8 mouse cellular contexts compared by ENCODE assay signal in genomic region chr17:24721383-24721955, GRCm38 (mm10). TPM values are rescaled to one million over a fixed set of nuclear protein-coding genes. Genes with fewer than 3 reads are reported as not detected.
A peak's percentile ranks its signal among the peaks of the same experiment; 100 is the strongest.
DNase-seq lines count a peak whose midpoint lies in the region; ATAC-seq and TF ChIP-seq lines count a peak whose summit lies in the region.
"Not testable (repeated sequence)": the region's sequence is repeated elsewhere in the genome, so short reads cannot be mapped to it uniquely, and the experiment has no call there.
"Had no signal": no experiment of that assay in that cellular context is flagged by ENCODE, and none has a peak within 500 bp of the region (broad histone marks: within the 10 kb centered on the region; RNA-seq: fewer than 3 reads in every experiment).

No protein-coding gene starts in this region.

- not testable (repeated sequence) for ATAC-seq in forebrain, embryonic 12.5 days (ENCODE audit: low FRiP score); heart, embryonic 14.5 days (ENCODE audit: insufficient number of reproducible peaks, insufficient read depth, low FRiP score, low read depth); intestine, embryonic 15.5 days; limb, embryonic 13.5 days (ENCODE audit: low FRiP score, low read depth); lung, embryonic 16.5 days (ENCODE audit: low read depth)

- H3K4me1 ChIP-seq in bone marrow macrophage, adult 2 months (ENCODE audit: control insufficient read depth, insufficient read depth, low read length): not testable (repeated sequence)
- H3K4me1 ChIP-seq in forebrain, embryonic 12.5 days: peaks cover 46% of the 10 kb centered on the region
- H3K4me1 ChIP-seq in heart, embryonic 14.5 days (ENCODE audit: control insufficient read depth in 2 of 2, insufficient read depth in 2 of 2, low read length in 2 of 2): peaks cover 6 to 30% of the 10 kb centered on the region in 2 experiments
- peaks cover 23% of the 10 kb centered on the region for H3K4me1 ChIP-seq in intestine, embryonic 15.5 days (replicated peaks)
- peaks cover 34% of the 10 kb centered on the region for H3K4me1 ChIP-seq in limb, embryonic 13.5 days
- H3K4me1 ChIP-seq in lung, embryonic 16.5 days (replicated peaks; ENCODE audit: control insufficient read depth, insufficient read depth, low read length): peaks cover 31% of the 10 kb centered on the region

- H3K4me2 ChIP-seq in forebrain, embryonic 12.5 days: peak overlapping the region; percentile 84
- H3K4me2 ChIP-seq in heart, embryonic 14.5 days (ENCODE audit: low read length): peak overlapping the region; percentile 74
- H3K4me2 ChIP-seq in intestine, embryonic 15.5 days (replicated peaks): peak overlapping the region; percentile 71
- H3K4me2 ChIP-seq in limb, embryonic 13.5 days (replicated peaks): peak overlapping the region; percentile 91
- H3K4me2 ChIP-seq in lung, embryonic 16.5 days (ENCODE audit: low read depth, low read length): peak overlapping the region; percentile 88

- peak overlapping the region; percentile 56 for H3K9ac ChIP-seq in forebrain, embryonic 12.5 days
- H3K9ac ChIP-seq in heart, embryonic 14.5 days (ENCODE audit: low read length): peak overlapping the region; percentile 88
- H3K9ac ChIP-seq in intestine, embryonic 15.5 days: peak overlapping the region; percentile 52
- H3K9ac ChIP-seq in limb, embryonic 13.5 days: peak overlapping the region; percentile 65
- peak overlapping the region; percentile 65 for H3K9ac ChIP-seq in lung, embryonic 16.5 days (ENCODE audit: low read length)

- not testable (repeated sequence) for TF ChIP-seq CTCF in bone marrow macrophage, adult 2 months (IDR thresholded peaks at IDR 0.05; ENCODE audit: low read depth, low read length)

- H3K27ac ChIP-seq in bone marrow macrophage, adult 2 months (ENCODE audit: insufficient read depth, low read depth, low read length); forebrain, embryonic 12.5 days; heart, embryonic 14.5 days (replicated peaks in 1 of 2; ENCODE audit: control insufficient read depth in 1 of 2, insufficient read depth in 1 of 2, low read depth in 2 of 2, low read length in 2 of 2); limb, embryonic 13.5 days; lung, embryonic 16.5 days (ENCODE audit: low read length): not testable (repeated sequence)
- H3K27ac ChIP-seq in intestine, embryonic 15.5 days: peak overlapping the region; percentile 20

- H3K36me3 ChIP-seq in forebrain, embryonic 12.5 days (replicated peaks): peaks cover 28% of the 10 kb centered on the region
- peaks cover 40% of the 10 kb centered on the region for H3K36me3 ChIP-seq in heart, embryonic 14.5 days (ENCODE audit: control insufficient read depth, insufficient read depth, low read length)
- peaks cover 21% of the 10 kb centered on the region for H3K36me3 ChIP-seq in intestine, embryonic 15.5 days
- peaks cover 42% of the 10 kb centered on the region for H3K36me3 ChIP-seq in limb, embryonic 13.5 days
- H3K36me3 ChIP-seq in lung, embryonic 16.5 days (ENCODE audit: control insufficient read depth, insufficient read depth, low read length): peaks cover 14% of the 10 kb centered on the region

- DNase-seq in naive thymus-derived CD4-positive, alpha-beta T cell, adult 2 months (ENCODE audit: low read depth): peak; percentile 35

- H3K4me3 ChIP-seq in bone marrow macrophage, adult 2 months (ENCODE audit: insufficient read depth, low read length): peak overlapping the region; percentile 53
- peak overlapping the region; percentile 87 for H3K4me3 ChIP-seq in forebrain, embryonic 12.5 days (replicated peaks)
- H3K4me3 ChIP-seq in heart, embryonic 14.5 days (ENCODE audit: control insufficient read depth in 1 of 2, insufficient read depth in 1 of 2, low read depth in 1 of 2, low read length in 2 of 2): peak overlapping the region; percentile 13 to 57
- H3K4me3 ChIP-seq in intestine, embryonic 15.5 days (replicated peaks): peak overlapping the region; percentile 72
- peak overlapping the region; percentile 84 for H3K4me3 ChIP-seq in limb, embryonic 13.5 days
- peak overlapping the region; percentile 92 for H3K4me3 ChIP-seq in lung, embryonic 16.5 days (ENCODE audit: low read length)

- not testable (repeated sequence) for H3K9me3 ChIP-seq in forebrain, embryonic 12.5 days; heart, embryonic 14.5 days (ENCODE audit: control insufficient read depth, low read length); intestine, embryonic 15.5 days; limb, embryonic 13.5 days; lung, embryonic 16.5 days (ENCODE audit: control insufficient read depth, low read length)

- 65% methylated on average over 7 of the region's 7 CpGs for WGBS in forebrain, embryonic 12.5 days
- 26% methylated on average over 7 of the region's 7 CpGs for WGBS in heart, embryonic 14.5 days
- WGBS in intestine, embryonic 15.5 days: 46% methylated on average over 7 of the region's 7 CpGs
- WGBS in limb, embryonic 13.5 days: 59% methylated on average over 7 of the region's 7 CpGs
- 34% methylated on average over 7 of the region's 7 CpGs for WGBS in lung, embryonic 16.5 days

- not testable (repeated sequence) for H3K27me3 ChIP-seq in forebrain, embryonic 12.5 days; heart, embryonic 14.5 days (ENCODE audit: control insufficient read depth, insufficient read depth, low read length); intestine, embryonic 15.5 days (replicated peaks); limb, embryonic 13.5 days; lung, embryonic 16.5 days (ENCODE audit: control insufficient read depth, insufficient read depth, low read depth, low read length)

- not testable (repeated sequence) for TF ChIP-seq POLR2A in bone marrow macrophage, adult 2 months (IDR thresholded peaks at IDR 0.05; ENCODE audit: borderline replicate concordance, low read depth, low read length)

RNA-seq across cellular contexts. Expression of gene Ndufb10, which starts 2.8 kb away (rescaled TPM):
- polyA plus RNA-seq in bone marrow macrophage, adult 2 months (2012; ENCODE audit: insufficient read depth, insufficient read length, missing spikeins): 164 and 191 TPM in 2 replicates
- polyA plus RNA-seq in forebrain, embryonic 12.5 days (2016; fragmentation: Nextera tagmentation; extraction: Ambion mirVana): 195 and 201 TPM in 2 replicates
- polyA plus RNA-seq in heart, embryonic 14.5 days (2014; fragmentation: Nextera tagmentation; extraction: Ambion mirVana): 556 and 564 TPM in 2 replicates
- polyA plus RNA-seq in intestine, embryonic 15.5 days (2015; fragmentation: Nextera tagmentation; extraction: Ambion mirVana): 303 and 319 TPM in 2 replicates
- 206 and 215 TPM in 2 replicates for polyA plus RNA-seq in limb, embryonic 13.5 days (2015; fragmentation: Nextera tagmentation; extraction: Ambion mirVana)
- polyA plus RNA-seq in lung, embryonic 16.5 days (2015; fragmentation: Nextera tagmentation; extraction: Ambion mirVana): 204 and 217 TPM in 2 replicates

RNA-seq across cellular contexts. Expression of gene Rps2, which starts 3.6 kb away (rescaled TPM):
- 685 and 784 TPM in 2 replicates for polyA plus RNA-seq in bone marrow macrophage, adult 2 months (2012; ENCODE audit: insufficient read depth, insufficient read length, missing spikeins)
- polyA plus RNA-seq in forebrain, embryonic 12.5 days (2016; fragmentation: Nextera tagmentation; extraction: Ambion mirVana): 946 and 1,025 TPM in 2 replicates
- polyA plus RNA-seq in heart, embryonic 14.5 days (2014; fragmentation: Nextera tagmentation; extraction: Ambion mirVana): 919 and 1,010 TPM in 2 replicates
- polyA plus RNA-seq in intestine, embryonic 15.5 days (2015; fragmentation: Nextera tagmentation; extraction: Ambion mirVana): 1,514 and 1,667 TPM in 2 replicates
- polyA plus RNA-seq in limb, embryonic 13.5 days (2015; fragmentation: Nextera tagmentation; extraction: Ambion mirVana): 1,267 and 1,298 TPM in 2 replicates
- polyA plus RNA-seq in lung, embryonic 16.5 days (2015; fragmentation: Nextera tagmentation; extraction: Ambion mirVana): 1,342 and 1,356 TPM in 2 replicates

RNA-seq across cellular contexts. Expression of gene Rnf151, which starts 3.6 kb away (rescaled TPM):
- not detected in 2 replicates for polyA plus RNA-seq in bone marrow macrophage, adult 2 months (2012; ENCODE audit: insufficient read depth, insufficient read length, missing spikeins)
- polyA plus RNA-seq in forebrain, embryonic 12.5 days (2016; fragmentation: Nextera tagmentation; extraction: Ambion mirVana): 0.29 TPM in 1 of 2 replicates, not detected in the other
- polyA plus RNA-seq in heart, embryonic 14.5 days (2014; fragmentation: Nextera tagmentation; extraction: Ambion mirVana): not detected in 2 replicates
- 0.11 and 0.19 TPM in 2 replicates for polyA plus RNA-seq in intestine, embryonic 15.5 days (2015; fragmentation: Nextera tagmentation; extraction: Ambion mirVana)
- not detected in 2 replicates for polyA plus RNA-seq in limb, embryonic 13.5 days (2015; fragmentation: Nextera tagmentation; extraction: Ambion mirVana)
- polyA plus RNA-seq in lung, embryonic 16.5 days (2015; fragmentation: Nextera tagmentation; extraction: Ambion mirVana): 0.35 TPM in 1 of 2 replicates, not detected in the other
- polyA plus RNA-seq: activated CD4-positive, CD25-positive, alpha-beta regulatory T cell, adult 4 months had no signal

RNA-seq across cellular contexts. Expression of gene Rpl3l, which starts 6.2 kb away (rescaled TPM):
- polyA plus RNA-seq in bone marrow macrophage, adult 2 months (2012; ENCODE audit: insufficient read depth, insufficient read length, missing spikeins): not detected in 2 replicates
- not detected in 2 replicates for polyA plus RNA-seq in forebrain, embryonic 12.5 days (2016; fragmentation: Nextera tagmentation; extraction: Ambion mirVana)
- polyA plus RNA-seq in heart, embryonic 14.5 days (2014; fragmentation: Nextera tagmentation; extraction: Ambion mirVana): 1.3 and 1.7 TPM in 2 replicates
- not detected in 2 replicates for polyA plus RNA-seq in intestine, embryonic 15.5 days (2015; fragmentation: Nextera tagmentation; extraction: Ambion mirVana)
- not detected in 2 replicates for polyA plus RNA-seq in limb, embryonic 13.5 days (2015; fragmentation: Nextera tagmentation; extraction: Ambion mirVana)
- not detected in 2 replicates for polyA plus RNA-seq in lung, embryonic 16.5 days (2015; fragmentation: Nextera tagmentation; extraction: Ambion mirVana)
- polyA plus RNA-seq: activated CD4-positive, CD25-positive, alpha-beta regulatory T cell, adult 4 months had no signal

RNA-seq across cellular contexts. Expression of gene Tbl3, which starts 14.0 kb away (rescaled TPM):
- 11.7 and 16.9 TPM in 2 replicates for polyA plus RNA-seq in bone marrow macrophage, adult 2 months (2012; ENCODE audit: insufficient read depth, insufficient read length, missing spikeins)
- 94.7 and 98.0 TPM in 2 replicates for polyA plus RNA-seq in forebrain, embryonic 12.5 days (2016; fragmentation: Nextera tagmentation; extraction: Ambion mirVana)
- polyA plus RNA-seq in heart, embryonic 14.5 days (2014; fragmentation: Nextera tagmentation; extraction: Ambion mirVana): 39.2 and 40.2 TPM in 2 replicates
- 67.3 and 67.5 TPM in 2 replicates for polyA plus RNA-seq in intestine, embryonic 15.5 days (2015; fragmentation: Nextera tagmentation; extraction: Ambion mirVana)
- 79.8 and 84.6 TPM in 2 replicates for polyA plus RNA-seq in limb, embryonic 13.5 days (2015; fragmentation: Nextera tagmentation; extraction: Ambion mirVana)
- polyA plus RNA-seq in lung, embryonic 16.5 days (2015; fragmentation: Nextera tagmentation; extraction: Ambion mirVana): 66.9 and 67.9 TPM in 2 replicates

Comparison
In these comparisons a context has a peak if more than half of its experiments do, and no peak if none do; other contexts are left out.
1. H3K4me3 ChIP-seq: peak in every context shown above with its lines; median percentile 92 in lung, embryonic 16.5 days; 87 in forebrain, embryonic 12.5 days; 84 in limb, embryonic 13.5 days; 72 in intestine, embryonic 15.5 days; 53 in bone marrow macrophage, adult 2 months; 35 in heart, embryonic 14.5 days.